Mouse (Mus musculus): ENCODE results near the gene Gm6217. TPM values are rescaled to one million over a fixed set of nuclear protein-coding genes. Genes with fewer than 3 reads are reported as not detected.
"Not testable (repeated sequence)": the region's sequence is repeated elsewhere in the genome, so short reads cannot be mapped to it uniquely, and the experiment has no call there.

Gm6217 gene
- polyA plus RNA-seq, 1 experiment from 2014 or later = not detected

- Histone ChIP-seq H3K4me1 (ENCODE audit: control insufficient read depth in 2 of 2, insufficient read depth in 2 of 2, low read length in 2 of 2) (no peaks in the 10 kb centered on the region), H3K4me2 (ENCODE audit: low read length) (no peak within 1 kb of the TSS), H3K9me3 (ENCODE audit: control insufficient read depth, low read length) (no peaks in the 10 kb centered on the region), H3K9ac (ENCODE audit: low read length) (no peak within 1 kb of the TSS), H3K27me3 (ENCODE audit: control insufficient read depth, insufficient read depth, low read length) (no peaks in the 10 kb centered on the region), H3K27ac (replicated peaks in 1 of 2; ENCODE audit: control insufficient read depth in 1 of 2, insufficient read depth in 1 of 2, low read depth in 2 of 2, low read length in 2 of 2) (no peak within 1 kb of the TSS), H3K4me3 (ENCODE audit: control insufficient read depth in 1 of 2, insufficient read depth in 1 of 2, low read depth in 1 of 2, low read length in 2 of 2) (no peak within 1 kb of the TSS), H3K36me3 (ENCODE audit: control insufficient read depth, insufficient read depth, low read length) (no peaks in the 10 kb centered on the region)
- no peak for ATAC-seq (ENCODE audit: insufficient number of reproducible peaks, insufficient read depth, low FRiP score, low read depth)
- WGBS = 81% methylated on average over 6 of the region's 6 CpGs
These were observed 6.5 kb downstream of the Gm6217 start, which contains the start of gene A030014E15Rik for GRCm38 (mm10) chr1:82924650-82925049. Gene A030014E15Rik (plus strand): TSS chr1:82924917.

GRCm38 (mm10) chr1:82913434-82913833 is 17.8 kb downstream of the Gm6217 start:
- H3K9ac ChIP-seq (ENCODE audit: low read length); H3K27ac ChIP-seq (replicated peaks in 1 of 2; ENCODE audit: control insufficient read depth in 1 of 2, insufficient read depth in 1 of 2, low read depth in 2 of 2, low read length in 2 of 2); H3K4me3 ChIP-seq (ENCODE audit: control insufficient read depth in 1 of 2, insufficient read depth in 1 of 2, low read depth in 1 of 2, low read length in 2 of 2); ATAC-seq (ENCODE audit: insufficient number of reproducible peaks, insufficient read depth, low FRiP score, low read depth); H3K4me1 ChIP-seq (ENCODE audit: control insufficient read depth in 2 of 2, insufficient read depth in 2 of 2, low read length in 2 of 2); H3K4me2 ChIP-seq (ENCODE audit: low read length); H3K27me3 ChIP-seq (ENCODE audit: control insufficient read depth, insufficient read depth, low read length); H3K36me3 ChIP-seq (ENCODE audit: control insufficient read depth, insufficient read depth, low read length); H3K9me3 ChIP-seq (ENCODE audit: control insufficient read depth, low read length): not testable (repeated sequence)
- 94% methylated on average over 5 of the region's 5 CpGs for WGBS

GRCm38 (mm10) chr1:82913025-82913424 is 18.2 kb downstream of the Gm6217 start, which contains the start of gene A030005L19Rik:
Gene A030005L19Rik (plus strand): TSS chr1:82913325.
- Histone ChIP-seq H3K4me3 (ENCODE audit: control insufficient read depth in 1 of 2, insufficient read depth in 1 of 2, low read depth in 1 of 2, low read length in 2 of 2) (no peak within 1 kb of the TSS), H3K9ac (ENCODE audit: low read length) (no peak within 1 kb of the TSS), H3K27ac (replicated peaks in 1 of 2; ENCODE audit: control insufficient read depth in 1 of 2, insufficient read depth in 1 of 2, low read depth in 2 of 2, low read length in 2 of 2) (no peak within 1 kb of the TSS), H3K4me2 (ENCODE audit: low read length) (no peak within 1 kb of the TSS), H3K9me3 (ENCODE audit: control insufficient read depth, low read length) (no peaks in the 10 kb centered on the region), H3K27me3 (ENCODE audit: control insufficient read depth, insufficient read depth, low read length) (no peaks in the 10 kb centered on the region), H3K36me3 (ENCODE audit: control insufficient read depth, insufficient read depth, low read length) (no peaks in the 10 kb centered on the region), H3K4me1 (ENCODE audit: control insufficient read depth in 2 of 2, insufficient read depth in 2 of 2, low read length in 2 of 2) (no peaks in the 10 kb centered on the region)
- no peak for ATAC-seq (ENCODE audit: insufficient number of reproducible peaks, insufficient read depth, low FRiP score, low read depth)
- WGBS = 84% methylated on average over 3 of the region's 3 CpGs

- H3K9ac ChIP-seq (ENCODE audit: low read length) = no peak overlapping the region
- H3K9me3 ChIP-seq (ENCODE audit: control insufficient read depth, low read length) = no peaks in the 10 kb centered on the region
- H3K27ac ChIP-seq (replicated peaks in 1 of 2; ENCODE audit: control insufficient read depth in 1 of 2, insufficient read depth in 1 of 2, low read depth in 2 of 2, low read length in 2 of 2) = no peak overlapping the region
- H3K4me3 ChIP-seq (ENCODE audit: control insufficient read depth in 1 of 2, insufficient read depth in 1 of 2, low read depth in 1 of 2, low read length in 2 of 2) = no peak overlapping the region
- no peak overlapping the region for H3K4me2 ChIP-seq (ENCODE audit: low read length)
- 45% methylated on average over 3 of the region's 3 CpGs for WGBS
- no peaks in the 10 kb centered on the region for H3K27me3 ChIP-seq (ENCODE audit: control insufficient read depth, insufficient read depth, low read length)
- peaks cover 23% of the 10 kb centered on the region for H3K36me3 ChIP-seq (ENCODE audit: control insufficient read depth, insufficient read depth, low read length)
- no peak for ATAC-seq (ENCODE audit: insufficient number of reproducible peaks, insufficient read depth, low FRiP score, low read depth)
- H3K4me1 ChIP-seq (ENCODE audit: control insufficient read depth in 2 of 2, insufficient read depth in 2 of 2, low read length in 2 of 2) = peaks cover 4 to 6% of the 10 kb centered on the region in 2 experiments; a peak in 1 of 4 replicates
These were observed 25.3 kb downstream of the Gm6217 start for GRCm38 (mm10) chr1:82905886-82906285.

GRCm38 (mm10) chr1:82901201-82901600 is 30.0 kb downstream of the Gm6217 start:
- no peak overlapping the region for H3K4me2 ChIP-seq (ENCODE audit: low read length)
- peaks cover 57% of the 10 kb centered on the region for H3K36me3 ChIP-seq (ENCODE audit: control insufficient read depth, insufficient read depth, low read length)
- ATAC-seq (ENCODE audit: insufficient number of reproducible peaks, insufficient read depth, low FRiP score, low read depth) = no peak
- no peak overlapping the region for H3K4me3 ChIP-seq (ENCODE audit: control insufficient read depth in 1 of 2, insufficient read depth in 1 of 2, low read depth in 1 of 2, low read length in 2 of 2)
- WGBS = 84% methylated on average over 3 of the region's 3 CpGs
- no peak overlapping the region for H3K9ac ChIP-seq (ENCODE audit: low read length)
- no peaks in the 10 kb centered on the region for H3K9me3 ChIP-seq (ENCODE audit: control insufficient read depth, low read length)
- H3K27me3 ChIP-seq (ENCODE audit: control insufficient read depth, insufficient read depth, low read length) = no peaks in the 10 kb centered on the region
- no peak overlapping the region for H3K27ac ChIP-seq (replicated peaks in 1 of 2; ENCODE audit: control insufficient read depth in 1 of 2, insufficient read depth in 1 of 2, low read depth in 2 of 2, low read length in 2 of 2)
- 0 out of 4 replicates have a peak, but pooled peaks cover 2 to 3% of the 10 kb centered on the region in 2 experiments for H3K4me1 ChIP-seq (ENCODE audit: control insufficient read depth in 2 of 2, insufficient read depth in 2 of 2, low read length in 2 of 2)

- Histone ChIP-seq H3K27ac (replicated peaks in 1 of 2; ENCODE audit: control insufficient read depth in 1 of 2, insufficient read depth in 1 of 2, low read depth in 2 of 2, low read length in 2 of 2) (no peak overlapping the region), H3K9ac (ENCODE audit: low read length) (no peak overlapping the region), H3K9me3 (ENCODE audit: control insufficient read depth, low read length) (no peaks in the 10 kb centered on the region), H3K36me3 (ENCODE audit: control insufficient read depth, insufficient read depth, low read length) (peaks cover 60% of the 10 kb centered on the region), H3K4me1 (ENCODE audit: control insufficient read depth in 2 of 2, insufficient read depth in 2 of 2, low read length in 2 of 2) (0 out of 4 replicates have a peak, but pooled peaks cover 0 to 2% of the 10 kb centered on the region in 2 experiments), H3K27me3 (ENCODE audit: control insufficient read depth, insufficient read depth, low read length) (no peaks in the 10 kb centered on the region), H3K4me2 (ENCODE audit: low read length) (no peak overlapping the region), H3K4me3 (ENCODE audit: control insufficient read depth in 1 of 2, insufficient read depth in 1 of 2, low read depth in 1 of 2, low read length in 2 of 2) (no peak overlapping the region)
- 98% methylated on average over 1 of the region's 1 CpGs for WGBS
- no peak for ATAC-seq (ENCODE audit: insufficient number of reproducible peaks, insufficient read depth, low FRiP score, low read depth)
These were observed 30.6 kb downstream of the Gm6217 start for GRCm38 (mm10) chr1:82900567-82900966.

- 94% methylated on average over 7 of the region's 7 CpGs for WGBS
- Histone ChIP-seq H3K4me1 (ENCODE audit: control insufficient read depth in 2 of 2, insufficient read depth in 2 of 2, low read length in 2 of 2) (no peaks in the 10 kb centered on the region), H3K4me2 (ENCODE audit: low read length) (no peak overlapping the region), H3K4me3 (ENCODE audit: control insufficient read depth in 1 of 2, insufficient read depth in 1 of 2, low read depth in 1 of 2, low read length in 2 of 2) (no peak overlapping the region), H3K27ac (replicated peaks in 1 of 2; ENCODE audit: control insufficient read depth in 1 of 2, insufficient read depth in 1 of 2, low read depth in 2 of 2, low read length in 2 of 2) (no peak overlapping the region), H3K36me3 (ENCODE audit: control insufficient read depth, insufficient read depth, low read length) (peaks cover 79% of the 10 kb centered on the region), H3K9ac (ENCODE audit: low read length) (no peak overlapping the region), H3K9me3 (ENCODE audit: control insufficient read depth, low read length) (no peaks in the 10 kb centered on the region), H3K27me3 (ENCODE audit: control insufficient read depth, insufficient read depth, low read length) (no peaks in the 10 kb centered on the region)
- ATAC-seq (ENCODE audit: insufficient number of reproducible peaks, insufficient read depth, low FRiP score, low read depth) = no peak
These were observed 37.9 kb downstream of the Gm6217 start for GRCm38 (mm10) chr1:82893269-82893668.
